Mouse (Mus musculus) adrenal gland, postnatal 36 days (tissue): ENCODE data around the gene Gpr182. TPM values are rescaled to one million over a fixed set of nuclear protein-coding genes. Genes with fewer than 3 reads are reported as not detected.

Source experiments
- total RNA-seq, 2 experiments: library from RNA; stranded (reverse); gene quantifications; 2 replicates each; pipeline ENCODE4 v1.2.3; 2021

Gene Gpr182
- total RNA-seq, 2 experiments from 2014 or later = 7.3 to 10.9 TPM

Other genes with a start within 250 kb of the Gpr182 start
- 10 to 100 TPM; 29.7 to 45.6 TPM for gene Ndufa4l2, start 236.8 kb downstream of the Gpr182 start, total RNA-seq
- gene Shmt2, start 229.3 kb downstream of the Gpr182 start, total RNA-seq = 10 to 100 TPM; 46.8 to 47.1 TPM
- gene Nxph4, start 217.2 kb downstream of the Gpr182 start, total RNA-seq = 1 to 10 TPM; 5.0 to 6.3 TPM
- 100 to 1,000 TPM; 192 to 251 TPM for gene Lrp1, start 130.6 kb downstream of the Gpr182 start, total RNA-seq
- gene Stat6, start 108.7 kb downstream of the Gpr182 start, total RNA-seq = 10 to 100 TPM; 93.2 to 99.8 TPM
- 1 to 10 TPM; 6.5 to 7.3 TPM for gene Nemp1, start 84.8 kb downstream of the Gpr182 start, total RNA-seq
- 10 to 100 TPM; 19.7 to 32.0 TPM for gene Nab2, start 83.2 kb downstream of the Gpr182 start, total RNA-seq
- 10 to 100 TPM in 1 of 2 experiments, under 1 TPM in 1; 0.95 to 13.8 TPM for gene Myo1a, start 46.6 kb downstream of the Gpr182 start, total RNA-seq
- gene Tac2, start 27.3 kb downstream of the Gpr182 start, total RNA-seq = under 1 TPM in 1 of 2 experiments, not detected in 1; 0.43 TPM
- 10 to 100 TPM; 10.2 to 12.7 TPM for gene Zbtb39, start 12.2 kb downstream of the Gpr182 start, total RNA-seq
- gene Rdh1, start 8.0 kb upstream of the Gpr182 start, total RNA-seq = 1 to 10 TPM in 1 of 2 experiments, under 1 TPM in 1; 0.63 to 1.2 TPM
- gene Rdh16f1, start 8.1 kb upstream of the Gpr182 start, total RNA-seq = 1 to 10 TPM; 1.2 to 2.3 TPM
- gene Rdh9, start 24.7 kb upstream of the Gpr182 start, total RNA-seq = under 1 TPM in 1 of 2 experiments, not detected in 1; 0.36 TPM
- under 1 TPM; 0.43 to 0.53 TPM for gene Rdh16, start 49.4 kb upstream of the Gpr182 start, total RNA-seq
- under 1 TPM in 1 of 2 experiments, not detected in 1; 0.23 TPM for gene Rdh19, start 98.2 kb upstream of the Gpr182 start, total RNA-seq
- not detected for gene Rdh16f2, start 114.7 kb upstream of the Gpr182 start, total RNA-seq
- under 1 TPM in 1 of 2 experiments, not detected in 1; 0.40 TPM for gene Rdh7, start 137.1 kb upstream of the Gpr182 start, total RNA-seq
- gene Sdr9c7, start 146.8 kb upstream of the Gpr182 start, total RNA-seq = under 1 TPM; 0.56 to 0.76 TPM